Mouse (Mus musculus) hindbrain, embryonic 11.5 days (tissue): ENCODE results near the gene Eif3d. TPM values are rescaled to one million over a fixed set of nuclear protein-coding genes. Genes with fewer than 3 reads are reported as not detected.

Experiments used
- ATAC-seq: fragments of 200-750 bp; cut with Nextera tagmentation; 2 replicates; pipeline ENCODE4 v1.8.0; 2017; ENCODE audit warnings: mild to moderate bottlenecking, moderate TSS enrichment, moderate library complexity; ENCODE audit not compliant: low FRiP score
- DNase-seq: peaks from one replicate; pipeline ENCODE4 v3.0.0-alpha.2; 2015; ENCODE audit warnings: low spot score
- H3K27ac ChIP-seq: fragments of 300-500 bp; sonication (generic); 2 replicates; pipeline ENCODE4 v1.5.1; 2014; ENCODE audit warnings: mild to moderate bottlenecking, low read depth, low read length
- H3K27me3 ChIP-seq: fragments of 300-500 bp; sonication (generic); 2 replicates; pipeline ENCODE4 v1.6.1; 2014; ENCODE audit warnings: mild to moderate bottlenecking, low read length, moderate library complexity, mixed read lengths; ENCODE audit not compliant: control insufficient read depth, insufficient read depth
- H3K36me3 ChIP-seq: fragments of 300-500 bp; sonication (generic); 2 replicates; pipeline ENCODE4 v1.6.1; 2014; ENCODE audit warnings: mild to moderate bottlenecking, low read length, moderate library complexity, mixed read lengths; ENCODE audit not compliant: control insufficient read depth, insufficient read depth
- H3K4me1 ChIP-seq: fragments of 300-500 bp; sonication (generic); replicated peaks from 2 replicates; pipeline ENCODE4 v1.6.1; 2014; ENCODE audit warnings: low read length, mixed read lengths; ENCODE audit not compliant: control insufficient read depth, insufficient read depth
- H3K4me2 ChIP-seq: fragments of 300-500 bp; sonication (generic); replicated peaks from 2 replicates; pipeline ENCODE4 v1.6.1; 2014; ENCODE audit warnings: mild to moderate bottlenecking, low read depth, low read length
- H3K4me3 ChIP-seq: fragments of 300-500 bp; sonication (generic); 2 replicates; pipeline ENCODE4 v1.5.1; 2014; ENCODE audit warnings: low read depth, low read length
- H3K9ac ChIP-seq: fragments of 300-500 bp; sonication (generic); 2 replicates; pipeline ENCODE4 v1.6.1; 2014; ENCODE audit warnings: low read depth, low read length
- H3K9me3 ChIP-seq: fragments of 300-500 bp; sonication (generic); 2 replicates; pipeline ENCODE4 v1.6.1; 2016; ENCODE audit warnings: low read length; ENCODE audit not compliant: control insufficient read depth
- WGBS: fragments of 180-500 bp; shearing (Covaris S2); extraction: QIAGEN DNeasy Blood & Tissue Kit; methylation state at CpG from one replicate; pipeline ENCODE4 v1.1.7; 2014; 5-methylcytosine and 5-hydroxymethylcytosine counted together
- polyA plus RNA-seq: library from polyadenylated mRNA; unstranded; fragments of >200 nt; fragmentation: Nextera tagmentation; extraction: Ambion mirVana; gene quantifications from 2 replicates; pipeline ENCODE4 v1.2.1, GENCODE M21; 2014

Gene Eif3d
- polyA plus RNA-seq, 1 experiment from 2014 or later: 246 TPM

DNA sequence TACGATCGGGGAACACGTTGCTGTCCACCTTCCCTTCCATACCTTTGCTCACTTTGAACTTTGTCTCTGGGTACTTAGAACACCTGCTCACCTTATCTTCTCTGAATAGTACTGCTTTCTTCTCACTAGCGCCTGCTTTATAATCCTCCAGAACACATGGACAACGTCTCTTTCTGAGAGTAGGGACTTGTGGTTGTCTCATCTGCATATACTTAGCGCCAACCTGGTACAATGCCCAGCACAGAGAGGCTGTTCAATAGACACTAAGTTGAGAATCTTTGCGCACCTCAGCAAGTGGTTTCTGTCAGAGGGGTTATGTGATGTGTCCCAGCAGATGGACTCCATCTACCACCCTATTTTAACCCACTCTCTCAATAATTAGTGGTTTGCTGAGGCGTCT lies 40.8 kb downstream of the Eif3d start:
- WGBS: 53% methylated on average over 8 of the region's 8 CpGs
- H3K36me3 ChIP-seq: no peaks in the 10 kb centered on the region
- ATAC-seq (no peak), DNase-seq (no peak)
- H3K27me3 ChIP-seq: no peaks in the 10 kb centered on the region
- no peak overlapping the region for H3K27ac ChIP-seq
- H3K4me1 ChIP-seq: peaks cover 6% of the 10 kb centered on the region; the same call in 1 of the 2 replicates
- H3K9ac ChIP-seq: peak overlapping the region; percentile 62
- peak overlapping the region; percentile 75 for H3K4me2 ChIP-seq
- H3K4me3 ChIP-seq: peak overlapping the region; percentile 43
- no peaks in the 10 kb centered on the region for H3K9me3 ChIP-seq

DNA sequence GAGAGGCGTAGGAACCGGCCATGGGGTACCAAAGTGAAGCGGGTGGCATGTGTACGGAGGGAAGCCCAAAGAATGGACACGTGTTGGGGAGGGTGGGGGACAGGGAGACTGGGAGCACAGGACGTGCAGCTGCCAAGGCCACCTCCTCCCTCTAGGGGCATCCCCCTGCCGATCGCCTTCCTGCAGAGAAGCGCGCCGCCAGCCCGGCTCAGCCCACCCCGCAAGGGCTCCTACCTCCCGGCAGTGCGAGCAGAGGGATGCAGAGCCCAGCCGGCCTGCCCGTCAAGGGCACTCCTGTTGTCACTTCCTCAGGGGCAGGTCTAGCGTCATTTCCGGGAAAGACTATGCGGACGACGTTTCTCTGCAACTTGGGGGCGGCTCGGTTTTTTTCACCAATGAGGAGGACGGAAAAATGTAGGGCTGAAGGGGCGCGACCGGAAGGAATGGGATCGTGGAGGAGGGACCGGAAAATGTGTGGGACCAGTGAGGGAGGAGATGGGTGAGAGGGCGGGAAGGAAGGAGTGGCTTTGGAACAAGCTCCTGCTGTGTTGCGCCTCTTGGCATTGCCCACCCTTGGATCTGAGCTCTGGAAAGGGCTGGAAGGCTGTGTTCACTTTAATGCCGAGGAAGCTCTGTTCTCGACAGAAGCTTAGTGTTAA lies 41.8 kb downstream of the Eif3d start, which contains the start of gene Txn2:
Txn2 (minus strand) TSS at position 334 of the 659 bp plus-strand sequence.
- H3K4me3 ChIP-seq: peak within 1 kb of the TSS; percentile 43
- no peaks in the 10 kb centered on the region for H3K27me3 ChIP-seq
- peaks cover 6% of the 10 kb centered on the region; the same call in 1 of the 2 replicates for H3K4me1 ChIP-seq
- H3K27ac ChIP-seq: peak within 1 kb of the TSS; percentile 34
- peaks cover 5% of the 10 kb centered on the region for H3K36me3 ChIP-seq
- WGBS: under 1% methylated on average over 34 of the region's 34 CpGs
- ATAC-seq (peak; percentile 97), DNase-seq (peak; percentile 96)
- H3K9ac ChIP-seq: peak within 1 kb of the TSS; percentile 62
- H3K4me2 ChIP-seq: peak within 1 kb of the TSS; percentile 75
- no peaks in the 10 kb centered on the region for H3K9me3 ChIP-seq

DNA sequence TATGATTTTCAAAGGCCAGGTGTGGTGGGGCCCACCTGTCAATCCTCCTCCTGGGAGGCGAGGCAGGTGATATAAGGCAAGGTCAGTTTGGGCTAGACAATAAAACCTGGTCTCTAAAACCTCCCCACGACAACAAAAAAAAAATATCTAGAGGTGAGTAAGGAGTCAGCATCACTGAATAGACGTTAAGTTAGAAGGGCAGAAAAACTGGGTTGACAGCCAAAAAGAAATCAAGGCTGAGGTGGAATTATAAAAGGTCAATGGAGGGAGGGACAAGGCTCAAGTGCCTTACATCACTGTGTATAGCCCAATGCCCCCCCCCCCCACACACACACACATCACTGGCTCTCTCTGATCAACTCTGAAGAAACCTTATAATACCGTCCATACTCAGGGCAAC lies 42.5 kb downstream of the Eif3d start:
- DNase-seq: no peak
- Histone ChIP-seq H3K36me3 (peaks cover 9% of the 10 kb centered on the region), H3K27me3 (no peaks in the 10 kb centered on the region), H3K9me3 (no peaks in the 10 kb centered on the region), H3K4me2 (peak overlapping the region; percentile 57), H3K4me1 (peaks cover 6% of the 10 kb centered on the region; the same call in 1 of the 2 replicates), H3K27ac (no peak overlapping the region), H3K9ac (peak overlapping the region; percentile 40), H3K4me3 (peak overlapping the region; percentile 43)
- WGBS: 31% methylated on average over 4 of the region's 4 CpGs
- no peak for ATAC-seq

DNA sequence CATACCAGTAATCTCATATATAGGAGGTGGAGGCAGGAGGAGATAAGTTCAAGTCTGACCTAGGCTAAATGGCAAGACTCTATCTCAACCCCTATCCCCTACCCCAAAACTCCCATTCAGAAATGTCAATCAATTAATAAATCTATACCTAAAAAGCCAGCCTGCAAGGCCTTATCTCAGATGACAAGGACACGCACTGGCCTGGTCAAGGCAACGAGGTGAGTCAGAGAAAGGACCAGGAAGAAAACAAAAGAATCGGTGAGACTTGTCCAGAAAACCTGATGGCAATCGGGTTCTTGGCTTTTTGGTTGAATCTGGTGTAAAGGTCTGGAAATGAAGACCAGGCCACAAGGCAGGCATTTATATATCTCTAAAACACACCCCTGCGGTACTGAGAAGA lies 43.7 kb downstream of the Eif3d start:
- Histone ChIP-seq H3K4me2 (no peak overlapping the region), H3K36me3 (peaks cover 12% of the 10 kb centered on the region), H3K9me3 (no peaks in the 10 kb centered on the region), H3K27me3 (no peaks in the 10 kb centered on the region), H3K9ac (no peak overlapping the region), H3K27ac (no peak overlapping the region), H3K4me1 (peaks cover 6% of the 10 kb centered on the region; the same call in 1 of the 2 replicates), H3K4me3 (no peak overlapping the region)
- no peak for DNase-seq
- WGBS: 97% methylated on average over 5 of the region's 5 CpGs
- ATAC-seq: no peak

DNA sequence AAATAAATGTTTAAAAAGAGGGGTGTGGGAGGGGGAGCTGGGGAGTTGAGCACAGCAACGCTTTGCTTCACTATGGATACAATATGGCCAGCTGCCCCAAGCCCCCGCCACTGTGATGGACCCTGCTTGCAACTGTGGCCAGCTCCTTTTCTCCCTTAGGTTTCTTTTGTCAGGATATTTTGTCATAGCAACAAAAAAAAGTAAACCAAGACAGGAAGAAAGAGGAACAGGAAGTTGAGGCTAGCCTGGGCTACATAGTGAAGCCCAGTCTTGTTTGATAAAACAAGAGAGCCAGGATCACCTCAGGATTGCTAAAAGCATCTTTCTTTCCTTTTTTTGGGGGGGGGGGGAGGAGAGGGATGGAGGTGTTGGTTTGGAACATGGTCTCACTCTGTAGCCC lies 45.4 kb downstream of the Eif3d start:
- no peak for ATAC-seq
- Histone ChIP-seq H3K4me3 (no peak overlapping the region), H3K36me3 (peaks cover 14% of the 10 kb centered on the region), H3K4me2 (no peak overlapping the region), H3K4me1 (peaks cover 6% of the 10 kb centered on the region; the same call in 1 of the 2 replicates), H3K9ac (no peak overlapping the region), H3K27ac (no peak overlapping the region), H3K27me3 (no peaks in the 10 kb centered on the region), H3K9me3 (no peaks in the 10 kb centered on the region)
- no peak for DNase-seq
- WGBS: 100% methylated on average over 2 of the region's 2 CpGs

DNA sequence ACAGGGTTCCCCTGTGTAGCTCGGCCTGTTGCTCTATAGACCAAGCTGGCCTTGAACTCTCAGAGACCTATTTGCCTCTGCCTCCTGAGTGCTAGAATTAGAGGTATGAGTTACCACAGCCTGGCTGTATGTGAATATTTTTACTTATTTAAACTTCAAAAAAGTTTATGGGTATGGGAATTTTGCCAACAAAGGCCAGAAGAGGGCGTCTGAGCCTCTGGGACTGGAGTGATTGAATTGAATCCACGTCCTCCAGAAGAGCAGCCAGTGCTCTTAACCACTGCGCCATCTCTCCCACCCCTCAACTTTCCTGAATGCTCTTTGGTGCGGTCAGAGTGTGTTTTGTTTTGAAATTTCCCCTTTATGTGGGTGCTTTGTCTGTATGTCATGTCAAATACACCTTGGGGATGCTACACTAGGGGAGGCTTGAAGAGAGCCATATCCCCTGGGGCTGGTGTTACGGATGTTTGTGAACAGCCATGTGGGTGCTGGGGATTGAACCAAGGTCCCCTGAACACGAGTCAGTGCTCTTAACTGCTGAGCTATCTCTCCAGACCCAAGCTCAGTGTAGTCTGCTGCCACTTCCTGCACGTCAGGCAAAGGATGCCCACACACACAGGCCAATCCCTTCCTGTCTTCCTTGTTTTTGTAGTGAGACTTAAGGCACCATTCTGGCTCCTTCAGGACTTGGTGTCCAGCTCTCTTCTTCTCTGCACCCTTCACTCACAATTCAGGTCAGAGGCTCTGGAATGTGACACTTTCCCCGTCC lies 47.2 kb downstream of the Eif3d start:
- peaks cover 4% of the 10 kb centered on the region; the same call in 1 of the 2 replicates for H3K4me1 ChIP-seq
- H3K4me3 ChIP-seq: no peak overlapping the region
- no peaks in the 10 kb centered on the region for H3K9me3 ChIP-seq
- DNase-seq (no peak), ATAC-seq (no peak)
- peaks cover 14% of the 10 kb centered on the region for H3K36me3 ChIP-seq
- H3K27me3 ChIP-seq: no peaks in the 10 kb centered on the region
- no peak overlapping the region for H3K27ac ChIP-seq
- no peak overlapping the region for H3K4me2 ChIP-seq
- no peak overlapping the region for H3K9ac ChIP-seq
- 70% methylated on average over 9 of the region's 9 CpGs for WGBS

DNA sequence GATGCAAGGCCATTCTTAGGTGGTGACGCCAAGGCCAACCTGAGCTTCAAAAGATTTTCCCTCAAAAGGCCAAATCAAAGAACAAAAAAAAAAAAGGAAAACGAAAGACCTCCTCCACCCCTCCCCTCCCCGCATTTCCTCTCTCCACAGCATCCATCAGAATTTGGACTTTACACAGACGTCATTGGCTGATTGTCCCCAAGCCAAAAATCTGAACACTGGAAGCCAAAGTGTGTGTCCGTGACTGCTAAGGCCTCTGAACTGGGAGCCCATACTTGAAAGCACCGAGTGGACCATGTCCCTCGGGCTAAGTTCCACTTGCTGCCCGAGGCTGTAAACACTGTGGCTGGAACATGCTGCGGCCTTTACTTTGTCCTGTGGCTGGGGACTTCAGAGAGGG lies 47.9 kb downstream of the Eif3d start:
- no peak overlapping the region for H3K4me3 ChIP-seq
- no peak for ATAC-seq
- no peak overlapping the region for H3K9ac ChIP-seq
- no peak for DNase-seq
- no peaks in the 10 kb centered on the region for H3K27me3 ChIP-seq
- H3K4me1 ChIP-seq: peaks cover under 1% of the 10 kb centered on the region; the same call in 1 of the 2 replicates
- H3K9me3 ChIP-seq: no peaks in the 10 kb centered on the region
- H3K36me3 ChIP-seq: peaks cover 15% of the 10 kb centered on the region
- no peak overlapping the region for H3K27ac ChIP-seq
- 90% methylated on average over 9 of the region's 9 CpGs for WGBS
- no peak overlapping the region for H3K4me2 ChIP-seq

DNA sequence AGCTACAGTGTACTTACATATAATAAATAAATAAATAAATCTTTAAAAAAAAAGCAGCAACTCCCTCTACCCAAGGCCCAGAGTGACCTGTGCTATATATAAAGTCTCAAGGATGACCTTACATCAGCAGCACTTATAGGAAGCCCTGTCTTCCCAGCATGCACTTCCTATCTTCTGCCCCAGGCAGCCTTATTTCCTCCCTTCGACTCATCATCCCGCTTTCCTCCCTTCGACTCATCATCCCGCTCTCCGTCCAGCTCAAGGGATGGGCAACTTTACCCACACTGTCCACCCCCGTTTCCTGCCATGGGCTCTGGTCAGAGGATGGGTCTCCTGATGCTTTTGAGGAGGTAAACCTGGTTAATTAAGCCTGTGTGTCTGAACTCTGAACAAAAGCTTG lies 49.0 kb downstream of the Eif3d start:
- ATAC-seq: no peak
- no peak overlapping the region for H3K9ac ChIP-seq

More for the DNA sequence above, 49.0 kb downstream of the Eif3d start:
- no peak overlapping the region for H3K27ac ChIP-seq
- H3K9me3 ChIP-seq: no peaks in the 10 kb centered on the region
- 94% methylated on average over 6 of the region's 6 CpGs for WGBS
- no peak for DNase-seq
- H3K4me1 ChIP-seq: no peaks in the 10 kb centered on the region
- H3K4me3 ChIP-seq: no peak overlapping the region
- H3K4me2 ChIP-seq: no peak overlapping the region
- H3K27me3 ChIP-seq: no peaks in the 10 kb centered on the region
- H3K36me3 ChIP-seq: peaks cover 17% of the 10 kb centered on the region
